Mouse (Mus musculus): ENCODE measurements around the gene Med18. TPM values are rescaled to one million over a fixed set of nuclear protein-coding genes. Genes with fewer than 3 reads are reported as not detected.
A peak's percentile ranks its signal among the peaks of the same experiment; 100 is the strongest.

The Med18 gene
- total and polyA plus RNA-seq, 2 experiments from 2014 or later: 6.6 to 10.2 TPM

DNA sequence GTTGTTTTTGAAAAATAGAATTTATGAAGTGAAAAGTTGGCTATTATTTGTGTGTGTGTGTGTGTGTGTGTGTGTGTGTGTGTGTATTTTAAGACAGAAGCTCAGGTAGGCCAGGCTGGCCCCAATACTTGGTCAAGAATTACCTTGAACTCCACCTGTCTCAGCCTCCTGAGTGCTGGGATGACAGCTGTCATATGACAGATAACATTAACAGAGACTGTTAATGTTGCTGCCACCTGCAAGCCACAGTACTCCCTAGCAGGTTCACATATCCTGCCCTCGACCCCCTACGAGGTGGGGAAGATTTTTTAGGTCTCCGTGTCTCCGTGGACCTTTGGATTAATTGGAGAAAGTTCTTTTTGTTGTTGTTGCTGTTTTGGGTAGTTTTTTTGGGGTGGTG lies 36.2 kb downstream of the Med18 start:
- H3K9me3 ChIP-seq (replicated peaks; ENCODE audit: control insufficient read depth, low read length): no peaks in the 10 kb centered on the region
- no peak overlapping the region for H3K4me2 ChIP-seq (ENCODE audit: low read depth, low read length)
- no peak overlapping the region for H3K9ac ChIP-seq (replicated peaks; ENCODE audit: low read depth, low read length)
- 62% methylated on average over 4 of the region's 4 CpGs for WGBS
- peaks cover 6% of the 10 kb centered on the region; the same call in 1 of the 2 replicates for H3K4me1 ChIP-seq (ENCODE audit: control insufficient read depth, insufficient read depth)
- H3K27me3 ChIP-seq (ENCODE audit: control insufficient read depth, insufficient read depth, low read length): no peaks in the 10 kb centered on the region
- ATAC-seq (ENCODE audit: insufficient read depth, low read depth): no peak
- no peak for DNase-seq (ENCODE audit: low spot score)
- TF ChIP-seq EP300 (IDR thresholded peaks at IDR 0.05; ENCODE audit: low read depth): no peak
- TF ChIP-seq CTCF (IDR thresholded peaks at IDR 0.05; ENCODE audit: low read depth): no peak
- H3K27ac ChIP-seq (ENCODE audit: low read depth): 0 out of 2 replicates have a peak overlapping the region, but pooled peaks have one; percentile 43
- H3K4me3 ChIP-seq (ENCODE audit: low read depth, low read length): no peak overlapping the region
- no peaks in the 10 kb centered on the region for H3K36me3 ChIP-seq (replicated peaks; ENCODE audit: control insufficient read depth, insufficient read depth, low read length)

DNA sequence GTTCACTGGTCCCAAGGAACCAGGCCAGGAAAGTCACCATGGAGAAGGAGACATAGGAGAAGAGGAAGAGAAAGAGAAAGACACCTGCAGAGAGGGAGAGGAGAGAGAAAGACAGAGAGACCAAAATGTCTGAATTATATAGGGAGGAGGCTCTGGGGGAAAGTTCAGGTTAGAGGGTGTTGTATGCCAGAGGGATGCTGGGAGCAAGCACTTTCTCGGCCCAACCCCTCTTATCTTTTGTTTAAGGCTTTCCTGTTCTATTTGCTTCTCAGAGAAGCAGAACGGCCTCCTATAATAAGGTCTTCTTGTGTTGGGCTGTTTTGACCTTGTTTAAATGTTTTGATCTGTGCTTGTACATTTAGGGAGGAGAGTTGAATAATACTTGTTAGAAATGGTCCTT lies 37.7 kb downstream of the Med18 start:
- DNase-seq (ENCODE audit: low spot score) (no peak), ATAC-seq (ENCODE audit: insufficient read depth, low read depth) (no peak)
- Histone ChIP-seq H3K4me3 (ENCODE audit: low read depth, low read length) (no peak overlapping the region), H3K4me2 (ENCODE audit: low read depth, low read length) (no peak overlapping the region), H3K27ac (ENCODE audit: low read depth) (no peak overlapping the region), H3K4me1 (ENCODE audit: control insufficient read depth, insufficient read depth) (peaks cover 8% of the 10 kb centered on the region; the same call in 1 of the 2 replicates), H3K36me3 (replicated peaks; ENCODE audit: control insufficient read depth, insufficient read depth, low read length) (no peaks in the 10 kb centered on the region), H3K9me3 (replicated peaks; ENCODE audit: control insufficient read depth, low read length) (no peaks in the 10 kb centered on the region), H3K9ac (replicated peaks; ENCODE audit: low read depth, low read length) (no peak overlapping the region), H3K27me3 (ENCODE audit: control insufficient read depth, insufficient read depth, low read length) (no peaks in the 10 kb centered on the region)
- TF ChIP-seq EP300 (IDR thresholded peaks at IDR 0.05; ENCODE audit: low read depth) (no peak), CTCF (IDR thresholded peaks at IDR 0.05; ENCODE audit: low read depth) (no peak)
- WGBS: 34% methylated on average over 2 of the region's 2 CpGs

DNA sequence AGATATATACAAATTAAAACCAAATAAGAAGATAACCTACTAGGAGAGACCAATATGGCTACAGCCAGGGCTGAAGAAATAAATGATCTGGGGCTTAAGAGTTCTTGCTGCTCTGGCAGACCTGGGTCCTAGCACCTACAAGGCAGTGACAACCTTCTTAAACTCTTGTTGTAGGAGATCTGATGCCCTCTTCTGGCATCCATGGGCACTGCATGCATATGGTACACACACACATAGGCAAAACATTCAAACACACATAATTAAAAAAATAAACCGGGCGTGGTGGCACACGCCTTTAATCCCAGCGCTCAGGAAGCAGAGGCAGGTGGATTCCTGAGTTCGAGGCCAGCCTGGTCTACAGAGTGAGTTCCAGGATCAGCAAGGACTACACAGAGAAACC lies 39.0 kb downstream of the Med18 start:
- no peak overlapping the region for H3K4me2 ChIP-seq (ENCODE audit: low read depth, low read length)
- H3K9me3 ChIP-seq (replicated peaks; ENCODE audit: control insufficient read depth, low read length): no peaks in the 10 kb centered on the region
- H3K9ac ChIP-seq (replicated peaks; ENCODE audit: low read depth, low read length): no peak overlapping the region
- WGBS: 91% methylated on average over 5 of the region's 5 CpGs
- no peaks in the 10 kb centered on the region for H3K36me3 ChIP-seq (replicated peaks; ENCODE audit: control insufficient read depth, insufficient read depth, low read length)
- no peaks in the 10 kb centered on the region for H3K27me3 ChIP-seq (ENCODE audit: control insufficient read depth, insufficient read depth, low read length)
- ATAC-seq (ENCODE audit: insufficient read depth, low read depth) (no peak), DNase-seq (ENCODE audit: low spot score) (no peak)
- no peak overlapping the region for H3K27ac ChIP-seq (ENCODE audit: low read depth)
- TF ChIP-seq CTCF (IDR thresholded peaks at IDR 0.05; ENCODE audit: low read depth): no peak
- TF ChIP-seq EP300 (IDR thresholded peaks at IDR 0.05; ENCODE audit: low read depth): no peak
- H3K4me3 ChIP-seq (ENCODE audit: low read depth, low read length): no peak overlapping the region
- peaks cover 21% of the 10 kb centered on the region for H3K4me1 ChIP-seq (ENCODE audit: control insufficient read depth, insufficient read depth)

DNA sequence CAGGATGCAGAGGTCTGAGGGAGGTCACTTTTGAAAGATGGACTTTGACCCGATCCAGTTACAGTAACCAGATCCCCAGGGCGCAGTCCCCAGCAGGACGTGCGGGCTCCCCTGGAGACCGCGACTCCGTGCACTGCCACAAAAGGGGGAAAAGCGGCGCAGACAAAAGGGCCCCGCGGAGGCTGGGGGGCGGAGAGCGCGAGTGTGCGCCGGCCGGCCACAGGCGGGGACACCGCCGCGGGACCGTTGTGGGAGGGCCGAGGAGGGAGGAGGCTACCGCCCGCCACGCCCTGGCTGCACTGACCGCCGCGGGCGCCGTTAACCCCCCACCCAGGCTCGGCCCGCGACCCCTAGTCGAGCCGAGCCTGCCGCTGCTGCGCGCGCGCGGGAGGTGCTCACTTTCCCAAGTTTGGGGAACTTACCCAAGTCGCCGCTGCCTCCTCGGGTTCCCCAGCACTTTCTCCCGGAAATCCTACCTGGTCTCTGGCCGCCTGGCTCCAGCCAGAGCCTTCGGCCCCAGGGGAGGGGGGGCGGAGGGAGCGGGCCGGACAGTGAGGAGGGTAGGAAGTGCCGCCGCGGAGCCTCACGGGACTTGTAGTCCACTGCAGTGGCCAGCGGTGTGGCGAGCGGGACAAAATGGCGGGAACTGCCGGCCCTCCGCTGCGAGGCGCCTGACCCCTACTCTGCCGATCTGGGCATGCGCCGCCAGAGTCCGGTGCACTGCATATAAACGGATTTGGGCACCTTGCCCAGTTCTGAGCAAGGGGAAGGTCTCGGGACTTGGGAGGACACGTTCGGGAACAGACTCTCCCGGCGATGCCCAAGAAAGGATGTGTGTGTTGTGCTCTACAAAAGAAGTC lies 41.6 kb downstream of the Med18 start, which contains the start of gene Phactr4:
Gene Phactr4, minus strand, starts transcription at position 567 of the 860 bp plus-strand sequence.
- Histone ChIP-seq H3K36me3 (replicated peaks; ENCODE audit: control insufficient read depth, insufficient read depth, low read length) (no peaks in the 10 kb centered on the region), H3K27me3 (ENCODE audit: control insufficient read depth, insufficient read depth, low read length) (no peaks in the 10 kb centered on the region), H3K9me3 (replicated peaks; ENCODE audit: control insufficient read depth, low read length) (no peaks in the 10 kb centered on the region), H3K4me3 (ENCODE audit: low read depth, low read length) (peak within 1 kb of the TSS; percentile 83), H3K9ac (replicated peaks; ENCODE audit: low read depth, low read length) (peak within 1 kb of the TSS; percentile 86), H3K4me1 (ENCODE audit: control insufficient read depth, insufficient read depth) (peaks cover 19% of the 10 kb centered on the region; the same call in 1 of the 2 replicates), H3K4me2 (ENCODE audit: low read depth, low read length) (peak within 1 kb of the TSS; percentile 72), H3K27ac (ENCODE audit: low read depth) (peak within 1 kb of the TSS; percentile 97)
- under 1% methylated on average over 55 of the region's 73 CpGs for WGBS
- TF ChIP-seq EP300 (IDR thresholded peaks at IDR 0.05; ENCODE audit: low read depth) (peak; percentile 91), CTCF (IDR thresholded peaks at IDR 0.05; ENCODE audit: low read depth) (no peak)
- ATAC-seq (ENCODE audit: insufficient read depth, low read depth) (peak; percentile 98), DNase-seq (ENCODE audit: low spot score) (peak; percentile 98)

DNA sequence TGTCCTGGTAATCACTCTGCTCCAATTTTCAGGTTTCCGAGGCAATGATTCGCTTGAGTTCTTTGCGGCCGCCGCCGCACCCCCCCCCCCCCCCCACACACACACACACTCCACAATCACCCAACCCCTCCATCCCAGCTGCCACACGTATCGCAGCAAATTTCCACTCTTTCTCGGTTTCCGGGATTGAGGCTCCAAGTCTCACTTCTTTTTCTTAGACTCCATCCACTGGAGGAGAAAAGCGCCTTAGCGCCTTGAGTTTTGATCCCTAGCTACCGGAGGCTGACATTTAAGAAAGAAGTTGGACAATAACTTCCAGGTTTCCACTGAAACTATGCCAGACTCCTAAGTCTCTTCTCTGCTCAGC lies 42.2 kb downstream of the Med18 start:
- peak overlapping the region; percentile 86 for H3K9ac ChIP-seq (replicated peaks; ENCODE audit: low read depth, low read length)
- no peaks in the 10 kb centered on the region for H3K27me3 ChIP-seq (ENCODE audit: control insufficient read depth, insufficient read depth, low read length)
- H3K9me3 ChIP-seq (replicated peaks; ENCODE audit: control insufficient read depth, low read length): no peaks in the 10 kb centered on the region
- H3K4me1 ChIP-seq (ENCODE audit: control insufficient read depth, insufficient read depth): peaks cover 23% of the 10 kb centered on the region; the same call in 1 of the 2 replicates
- peak overlapping the region; percentile 83 for H3K4me3 ChIP-seq (ENCODE audit: low read depth, low read length)
- TF ChIP-seq CTCF (IDR thresholded peaks at IDR 0.05; ENCODE audit: low read depth) (no peak), EP300 (IDR thresholded peaks at IDR 0.05; ENCODE audit: low read depth) (no peak)
- under 1% methylated on average over 12 of the region's 13 CpGs for WGBS
- peak; percentile 24 for DNase-seq (ENCODE audit: low spot score)
- ATAC-seq (ENCODE audit: insufficient read depth, low read depth): no peak
- H3K4me2 ChIP-seq (ENCODE audit: low read depth, low read length): peak overlapping the region; percentile 72
- H3K36me3 ChIP-seq (replicated peaks; ENCODE audit: control insufficient read depth, insufficient read depth, low read length): no peaks in the 10 kb centered on the region
- peak overlapping the region; percentile 97 for H3K27ac ChIP-seq (ENCODE audit: low read depth)

All from heart, postnatal 0 days (tissue).